Mouse (Mus musculus): ENCODE results near the gene Riox2.

DNA sequence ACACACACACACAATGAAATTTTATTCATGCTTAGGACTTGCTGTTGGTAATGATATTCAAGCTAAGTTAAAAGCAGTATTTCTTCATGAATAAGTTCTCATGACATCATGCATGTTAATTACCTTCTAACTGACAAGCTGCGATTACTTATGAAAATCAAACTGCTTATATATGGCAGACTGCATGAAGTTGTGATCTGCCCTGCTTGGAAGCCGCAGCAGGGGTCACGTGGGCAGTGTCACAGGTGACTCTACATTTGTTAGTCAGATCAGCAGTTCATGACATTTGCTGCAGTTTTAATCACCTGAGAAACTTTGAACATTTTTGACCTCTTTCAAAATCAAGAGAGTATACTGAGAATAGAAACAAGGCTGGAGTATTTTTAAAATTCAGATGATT lies 69.4 kb downstream of the Riox2 start:
- TF ChIP-seq CTCF (IDR thresholded peaks at IDR 0.05) (no peak), POLR2A (IDR thresholded peaks at IDR 0.05; ENCODE audit: insufficient read depth, low read depth, low read length) (no peak), EP300 (IDR thresholded peaks at IDR 0.05; ENCODE audit: insufficient read depth, low read depth, low read length) (no peak)

Data from heart, adult 2 months (tissue).